Mouse (Mus musculus) retina, postnatal 1 day (tissue): ENCODE data around the gene Sspn.

Experiments used
- DNase-seq: peaks from one replicate; pipeline ENCODE4 v3.0.0-alpha.2; 2012

The Sspn gene

GRCm38 (mm10) chr6:145931341-145931740 lies at the start of gene Sspn:
Sspn (plus strand) TSS chr6:145931641.
- no peak for DNase-seq

GRCm38 (mm10) chr6:145883010-145883409 lies 48.4 kb upstream of the Sspn start:
- DNase-seq, result no peak

- no peak for DNase-seq
These were observed 47.8 kb upstream of the Sspn start for GRCm38 (mm10) chr6:145883668-145884067.

GRCm38 (mm10) chr6:145885069-145885468 lies 46.4 kb upstream of the Sspn start:
- DNase-seq, result no peak

GRCm38 (mm10) chr6:145886277-145886676 lies 45.2 kb upstream of the Sspn start:
- DNase-seq, result no peak

GRCm38 (mm10) chr6:145887719-145888118 lies 43.7 kb upstream of the Sspn start:
- DNase-seq, result no peak

GRCm38 (mm10) chr6:145891951-145892350 lies 39.5 kb upstream of the Sspn start:
- no peak for DNase-seq

- DNase-seq, result no peak
These were observed 38.8 kb upstream of the Sspn start for GRCm38 (mm10) chr6:145892381-145893265.

GRCm38 (mm10) chr6:145893366-145894021 lies 37.9 kb upstream of the Sspn start:
- no peak for DNase-seq

GRCm38 (mm10) chr6:145894669-145895342 lies 36.6 kb upstream of the Sspn start:
- DNase-seq, result no peak

GRCm38 (mm10) chr6:145904169-145904568 lies 27.3 kb upstream of the Sspn start:
- DNase-seq, result no peak

GRCm38 (mm10) chr6:145904616-145905015 lies 26.8 kb upstream of the Sspn start:
- no peak for DNase-seq

- DNase-seq, result no peak
These were observed 25.1 kb upstream of the Sspn start for GRCm38 (mm10) chr6:145906096-145906890.

GRCm38 (mm10) chr6:145909943-145910342 lies 21.5 kb upstream of the Sspn start:
- no peak for DNase-seq

GRCm38 (mm10) chr6:145910469-145911426 lies 20.7 kb upstream of the Sspn start:
- no peak for DNase-seq

- DNase-seq, result no peak
These were observed 19.2 kb upstream of the Sspn start for GRCm38 (mm10) chr6:145912232-145912631.

GRCm38 (mm10) chr6:145915435-145915834 lies 16.0 kb upstream of the Sspn start:
- no peak for DNase-seq

- peak; percentile 24 for DNase-seq
These were observed 15.0 kb upstream of the Sspn start for GRCm38 (mm10) chr6:145916401-145916800.

- DNase-seq, result no peak
These were observed 13.2 kb upstream of the Sspn start for GRCm38 (mm10) chr6:145918236-145918635.

GRCm38 (mm10) chr6:145923594-145923993 lies 7.8 kb upstream of the Sspn start:
- no peak for DNase-seq

GRCm38 (mm10) chr6:145934001-145934696 lies 2.7 kb downstream of the Sspn start:
- DNase-seq, result peak; percentile 93
